Mouse (Mus musculus): ENCODE data around the gene Cacna2d2.

DNA sequence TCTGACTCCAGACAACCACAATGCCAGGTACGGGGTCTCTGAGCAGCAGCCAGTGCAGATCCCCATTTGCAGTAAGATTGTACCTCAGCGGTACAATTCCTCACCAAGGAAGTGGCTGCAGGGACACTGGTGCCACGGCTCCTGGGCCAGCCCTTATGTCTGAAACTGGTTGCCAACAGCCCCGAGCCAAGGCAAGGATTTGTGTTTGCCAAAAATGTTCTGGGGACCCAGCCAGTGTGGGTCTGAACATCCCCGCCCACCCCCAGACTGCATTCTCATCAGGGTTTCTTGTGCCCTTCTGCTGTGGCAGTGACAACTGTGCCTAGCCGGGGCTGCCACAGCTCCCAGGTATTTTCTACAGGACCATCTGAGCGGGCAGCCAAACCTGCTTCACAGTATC lies 138.8 kb downstream of the Cacna2d2 start:
- TF ChIP-seq FLI1 (IDR thresholded peaks at IDR 0.05; ENCODE audit: low read length) (no peak), GATA1 (IDR thresholded peaks at IDR 0.05; ENCODE audit: borderline replicate concordance, low read length) (no peak)

All from megakaryocyte, embryonic 14.5 days (primary cell).